Mouse (Mus musculus) heart, embryonic 13.5 days (tissue): ENCODE measurements around the gene Zfp712. TPM values are rescaled to one million over a fixed set of nuclear protein-coding genes. Genes with fewer than 3 reads are reported as not detected.
A peak's percentile ranks its signal among the peaks of the same experiment; 100 is the strongest.

Experiments
- ATAC-seq: fragments of 200-750 bp; cut with Nextera tagmentation; 2 replicates; pipeline ENCODE4 v1.8.0; 2017; ENCODE audit warnings: moderate TSS enrichment; ENCODE audit not compliant: insufficient number of reproducible peaks, low FRiP score, low TSS enrichment; ENCODE audit errors: extremely low read depth
- H3K27ac ChIP-seq: fragments of 300-500 bp; sonication (generic); replicated peaks from 2 replicates; pipeline ENCODE4 v1.5.1; 2015; ENCODE audit warnings: moderate library complexity, mild to moderate bottlenecking, inconsistent platforms
- H3K27me3 ChIP-seq: fragments of 300-500 bp; sonication (generic); replicated peaks from 2 replicates; pipeline ENCODE4 v1.6.1; 2015; ENCODE audit warnings: mild to moderate bottlenecking, inconsistent platforms
- H3K36me3 ChIP-seq: fragments of 300-500 bp; sonication (generic); 2 replicates; pipeline ENCODE4 v1.6.1; 2015; ENCODE audit warnings: mild to moderate bottlenecking, inconsistent platforms
- H3K4me1 ChIP-seq: fragments of 300-500 bp; sonication (generic); 2 replicates; pipeline ENCODE4 v1.6.1; 2015; ENCODE audit warnings: inconsistent platforms
- H3K4me2 ChIP-seq: fragments of 300-500 bp; sonication (generic); 2 replicates; pipeline ENCODE4 v1.6.1; 2015; ENCODE audit warnings: inconsistent platforms, mild to moderate bottlenecking, moderate library complexity
- H3K4me3 ChIP-seq: fragments of 300-500 bp; sonication (generic); 2 replicates; pipeline ENCODE4 v1.5.1; 2015; ENCODE audit warnings: moderate library complexity, mild to moderate bottlenecking, inconsistent platforms
- H3K9ac ChIP-seq: fragments of 300-500 bp; sonication (generic); 2 replicates; pipeline ENCODE4 v1.6.1; 2015; ENCODE audit warnings: inconsistent platforms, mild to moderate bottlenecking, moderate library complexity
- H3K9me3 ChIP-seq: fragments of 300-500 bp; sonication (generic); 2 replicates; pipeline ENCODE4 v1.6.1; 2016; ENCODE audit warnings: inconsistent platforms
- WGBS: fragments of 180-500 bp; shearing (Covaris S2); methylation state at CpG from one replicate; pipeline ENCODE4 v1.1.7; 2015; ENCODE audit warnings: mixed read lengths; 5-methylcytosine and 5-hydroxymethylcytosine counted together
- polyA plus RNA-seq: library from polyadenylated mRNA; unstranded; fragments of >200 nt; fragmentation: Nextera tagmentation; extraction: Ambion mirVana; gene quantifications from 2 replicates; pipeline ENCODE4 v1.2.1, GENCODE M21; 2015

Gene Zfp712
- polyA plus RNA-seq, 1 experiment from 2014 or later: 2.1 TPM

GRCm38 (mm10) chr13:67062427-67062826 is 1.5 kb upstream of the Zfp712 start:
- H3K4me1 ChIP-seq: peaks cover 6% of the 10 kb centered on the region
- H3K27me3 ChIP-seq: no peaks in the 10 kb centered on the region
- WGBS: 39% methylated on average over 7 of the region's 7 CpGs
- no peak overlapping the region for H3K4me2 ChIP-seq
- no peak overlapping the region for H3K4me3 ChIP-seq
- no peak overlapping the region for H3K27ac ChIP-seq
- H3K9me3 ChIP-seq: peaks cover 5% of the 10 kb centered on the region; the same call in 1 of the 2 replicates
- no peak overlapping the region for H3K9ac ChIP-seq
- no peak for ATAC-seq
- 0 out of 2 replicates have a peak, but pooled peaks cover 5% of the 10 kb centered on the region for H3K36me3 ChIP-seq

GRCm38 (mm10) chr13:67060161-67060785 is 697 bp downstream of the Zfp712 start:
- H3K4me3 ChIP-seq: peak overlapping the region; percentile 79
- 4% methylated on average over 12 of the region's 12 CpGs for WGBS
- peak overlapping the region; percentile 92 for H3K4me2 ChIP-seq
- no peak for ATAC-seq
- peak overlapping the region; percentile 86 for H3K9ac ChIP-seq
- no peaks in the 10 kb centered on the region; the same call in 1 of the 2 replicates for H3K9me3 ChIP-seq
- H3K36me3 ChIP-seq: no peaks in the 10 kb centered on the region
- H3K27ac ChIP-seq: peak overlapping the region; percentile 89
- H3K4me1 ChIP-seq: peaks cover 6% of the 10 kb centered on the region
- H3K27me3 ChIP-seq: no peaks in the 10 kb centered on the region

Other genes starting within 250 kb of the Zfp712 start
- gene Gm10767, start 156.3 kb downstream of the Zfp712 start, polyA plus RNA-seq: 0.78 and 1.0 TPM in 2 replicates
- 2.8 and 3.0 TPM in 2 replicates for gene Zfp708, start 36.8 kb upstream of the Zfp712 start, polyA plus RNA-seq
- gene Gm28557, start 47.4 kb upstream of the Zfp712 start, polyA plus RNA-seq: 1.2 and 2.2 TPM in 2 replicates
- 0.11 and 0.60 TPM in 2 replicates for gene Rslcan18, start 55.1 kb upstream of the Zfp712 start, polyA plus RNA-seq
- 1.4 and 1.5 TPM in 2 replicates for gene Zfp759, start 60.5 kb upstream of the Zfp712 start, polyA plus RNA-seq
- 4.6 and 6.1 TPM in 2 replicates for gene Rsl1, start 112.0 kb upstream of the Zfp712 start, polyA plus RNA-seq
- 0.94 and 1.2 TPM in 2 replicates for gene Zfp455, start 133.3 kb upstream of the Zfp712 start, polyA plus RNA-seq
- gene Zfp458, start 217.3 kb upstream of the Zfp712 start, polyA plus RNA-seq: 0.84 and 1.4 TPM in 2 replicates
- 0.74 and 1.2 TPM in 2 replicates for gene Zfp457, start 245.3 kb upstream of the Zfp712 start, polyA plus RNA-seq